Mouse (Mus musculus) heart, embryonic 14.5 days (tissue): ENCODE measurements around the gene Xylb. TPM values are rescaled to one million over a fixed set of nuclear protein-coding genes. Genes with fewer than 3 reads are reported as not detected.
A peak's percentile ranks its signal among the peaks of the same experiment; 100 is the strongest.

ENCODE experiments used
- ATAC-seq: fragments of 200-750 bp; cut with Nextera tagmentation; 2 replicates; pipeline ENCODE4 v1.8.0; 2017; ENCODE audit warnings: low read depth, moderate TSS enrichment; ENCODE audit not compliant: insufficient number of reproducible peaks, insufficient read depth, low FRiP score
- H3K27ac ChIP-seq, 2 experiments: fragments of 200-500 bp in 1 of 2; fragments of 300-500 bp in 1 of 2; sonication (generic) in 1 of 2; replicated peaks in 1 of 2; 2 replicates each; pipeline ENCODE4 v1.5.1; 2012 to 2014; ENCODE audit warnings: low read depth in 2 of 2, low read length in 2 of 2, control low read depth in 1 of 2, mild to moderate bottlenecking in 1 of 2, mixed read lengths in 1 of 2; ENCODE audit not compliant: control insufficient read depth in 1 of 2, insufficient read depth in 1 of 2
- H3K27me3 ChIP-seq: fragments of 300-500 bp; sonication (generic); 2 replicates; pipeline ENCODE4 v1.6.1; 2014; ENCODE audit warnings: mild to moderate bottlenecking, low read length, control low read depth; ENCODE audit not compliant: control insufficient read depth, insufficient read depth
- H3K36me3 ChIP-seq: fragments of 300-500 bp; sonication (generic); 2 replicates; pipeline ENCODE4 v1.6.1; 2014; ENCODE audit warnings: mild to moderate bottlenecking, control low read depth, low read length, mixed read lengths; ENCODE audit not compliant: control insufficient read depth, insufficient read depth
- H3K4me1 ChIP-seq, 2 experiments: fragments of 200-500 bp in 1 of 2; fragments of 300-500 bp in 1 of 2; sonication (generic) in 1 of 2; 2 replicates each; pipeline ENCODE4 v1.6.1; 2012 to 2014; ENCODE audit warnings: low read length in 2 of 2, control low read depth in 1 of 2, mixed read lengths in 1 of 2; ENCODE audit not compliant: control insufficient read depth in 2 of 2, insufficient read depth in 2 of 2
- H3K4me2 ChIP-seq: fragments of 300-500 bp; sonication (generic); 2 replicates; pipeline ENCODE4 v1.6.1; 2014; ENCODE audit warnings: mild to moderate bottlenecking, low read length
- H3K4me3 ChIP-seq, 2 experiments: fragments of 200-500 bp in 1 of 2; fragments of 300-500 bp in 1 of 2; sonication (generic) in 1 of 2; 2 replicates each; pipeline ENCODE4 v1.5.1; 2012 to 2014; ENCODE audit warnings: low read length in 2 of 2, mild to moderate bottlenecking in 2 of 2, control low read depth in 1 of 2, low read depth in 1 of 2, moderate library complexity in 1 of 2; ENCODE audit not compliant: control insufficient read depth in 1 of 2, insufficient read depth in 1 of 2
- H3K9ac ChIP-seq: fragments of 300-500 bp; sonication (generic); 2 replicates; pipeline ENCODE4 v1.6.1; 2014; ENCODE audit warnings: mild to moderate bottlenecking, low read length
- H3K9me3 ChIP-seq: fragments of 300-500 bp; sonication (generic); 2 replicates; pipeline ENCODE4 v1.6.1; 2016; ENCODE audit warnings: low read length, control low read depth; ENCODE audit not compliant: control insufficient read depth
- WGBS: fragments of 180-500 bp; shearing (Covaris S2); extraction: QIAGEN DNeasy Blood & Tissue Kit; methylation state at CpG from one replicate; pipeline ENCODE4 v1.1.7; 2014; 5-methylcytosine and 5-hydroxymethylcytosine counted together
- polyA plus RNA-seq: library from polyadenylated mRNA; unstranded; fragments of >200 nt; fragmentation: Nextera tagmentation; extraction: Ambion mirVana; gene quantifications from 2 replicates; pipeline ENCODE4 v1.2.1, GENCODE M21; 2014

Gene Xylb
- polyA plus RNA-seq, 1 experiment from 2014 or later, result 1.2 TPM

DNA sequence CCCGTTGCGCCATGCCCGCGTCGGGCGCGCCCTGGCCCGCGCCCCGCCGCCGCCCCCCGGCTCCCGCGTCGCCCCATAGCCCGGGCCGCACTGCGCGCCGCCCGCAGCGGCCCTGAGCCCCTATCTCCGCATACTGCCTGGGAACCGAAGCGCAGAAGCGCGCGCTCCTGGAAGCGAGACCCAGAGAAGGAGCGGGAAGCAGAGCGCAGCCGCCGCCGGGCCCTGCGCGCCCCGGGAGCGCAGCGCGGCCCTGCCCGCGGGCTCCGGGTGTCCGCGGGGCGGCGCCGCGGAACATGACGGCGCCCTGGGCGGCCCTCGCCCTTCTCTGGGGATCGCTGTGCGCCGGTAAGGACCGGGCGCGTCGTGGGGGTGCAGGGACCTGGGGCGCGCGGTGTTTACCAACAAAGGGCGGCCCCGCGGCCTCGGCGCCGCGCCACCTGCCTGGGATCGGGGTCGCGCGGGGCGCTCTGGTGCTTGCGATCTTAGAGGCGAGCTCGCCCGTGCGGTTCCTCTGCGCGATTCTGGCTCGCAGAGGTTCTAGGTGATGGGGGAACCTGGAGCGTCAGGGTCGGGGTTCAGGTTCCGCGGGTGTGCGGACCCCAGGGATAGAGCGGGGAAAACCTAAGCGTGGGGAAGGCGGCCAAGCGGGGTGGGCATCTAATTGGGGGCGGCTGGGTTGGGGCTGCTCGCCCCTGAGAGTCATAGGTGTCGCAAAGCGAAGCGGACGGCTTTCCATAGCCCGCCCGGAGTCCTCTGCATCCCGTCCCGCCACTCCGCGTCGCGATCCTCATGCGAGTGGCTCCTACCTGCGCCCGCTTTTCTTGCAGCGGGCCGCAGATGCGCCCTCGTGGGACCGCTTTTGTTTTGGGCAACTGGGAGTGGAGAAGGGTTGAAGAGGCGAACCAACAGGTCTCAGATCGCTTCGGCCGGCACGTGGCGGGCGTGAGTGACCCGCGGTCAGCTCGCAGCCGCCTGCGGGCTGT lies 45.4 kb downstream of the Xylb start:
- H3K4me2 ChIP-seq, result peak overlapping the region; percentile 99
- H3K9ac ChIP-seq, result peak overlapping the region; percentile 97
- H3K9me3 ChIP-seq, result no peaks in the 10 kb centered on the region
- under 1% methylated on average over 111 of the region's 127 CpGs for WGBS
- no peaks in the 10 kb centered on the region for H3K27me3 ChIP-seq
- H3K36me3 ChIP-seq, result no peaks in the 10 kb centered on the region
- H3K4me3 ChIP-seq, result peak overlapping the region; percentile 79 to 87
- H3K27ac ChIP-seq, result peak overlapping the region; percentile 94 to 98
- peak; percentile 27 for ATAC-seq
- peaks cover 5 to 16% of the 10 kb centered on the region in 2 experiments for H3K4me1 ChIP-seq

DNA sequence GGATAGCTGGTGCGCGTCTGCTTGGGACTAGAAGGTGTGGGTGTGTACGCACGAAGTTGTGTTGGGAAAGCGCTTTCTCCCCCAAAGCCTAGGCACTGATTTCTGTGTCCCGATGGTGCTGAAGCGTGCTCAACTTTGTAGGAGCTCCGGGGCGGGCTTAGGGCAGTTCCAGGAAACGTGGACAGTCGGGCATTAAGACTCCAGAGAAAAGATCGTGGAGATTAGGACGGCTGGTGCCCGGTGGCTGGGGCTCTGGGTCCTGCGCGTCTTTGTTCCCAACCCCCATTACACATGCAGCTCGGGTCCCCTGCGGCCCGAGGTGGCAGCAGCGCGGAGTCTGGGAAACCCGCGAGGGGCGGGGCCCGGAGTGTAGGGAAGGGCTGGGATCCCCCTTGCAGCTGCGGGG lies 46.1 kb downstream of the Xylb start:
- peak overlapping the region; percentile 97 for H3K9ac ChIP-seq
- no peaks in the 10 kb centered on the region for H3K36me3 ChIP-seq
- peak overlapping the region in 1 of 2 experiments; percentile 98; a peak in 1 of 4 replicates for H3K27ac ChIP-seq
- H3K4me3 ChIP-seq, result peak overlapping the region; percentile 79 to 87
- no peak for ATAC-seq
- under 1% methylated on average over 26 of the region's 26 CpGs for WGBS
- no peaks in the 10 kb centered on the region for H3K9me3 ChIP-seq
- H3K4me2 ChIP-seq, result peak overlapping the region; percentile 99
- peaks cover 8 to 22% of the 10 kb centered on the region in 2 experiments for H3K4me1 ChIP-seq
- no peaks in the 10 kb centered on the region for H3K27me3 ChIP-seq

DNA sequence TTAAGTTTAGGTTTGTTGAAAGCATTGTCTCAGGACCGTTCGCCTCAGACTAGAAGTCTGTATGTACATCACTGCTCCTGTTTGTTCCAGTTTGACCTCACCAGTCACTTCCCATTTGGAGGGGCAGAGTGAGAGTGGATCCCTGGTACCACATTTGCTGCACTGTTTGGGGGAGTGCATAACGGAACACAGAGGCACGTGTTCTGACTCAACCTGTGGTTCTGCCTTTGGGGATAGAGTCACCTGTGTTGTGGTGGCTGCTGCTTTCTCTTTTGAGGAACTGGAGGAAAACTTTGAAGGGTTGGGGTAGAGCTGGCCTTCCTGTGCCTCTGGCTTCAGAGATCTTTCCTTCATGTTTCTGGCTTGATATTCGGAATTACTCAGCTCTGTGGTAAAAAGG lies 46.9 kb downstream of the Xylb start:
- Histone ChIP-seq H3K4me1 (peaks cover 13 to 26% of the 10 kb centered on the region in 2 experiments), H3K36me3 (no peaks in the 10 kb centered on the region), H3K4me3 (peak overlapping the region in 1 of 2 experiments; percentile 87; a peak in 1 of 4 replicates), H3K27me3 (no peaks in the 10 kb centered on the region), H3K27ac (no peak overlapping the region), H3K9ac (peak overlapping the region; percentile 97; the same call in 1 of the 2 replicates), H3K4me2 (peak overlapping the region; percentile 99), H3K9me3 (no peaks in the 10 kb centered on the region)
- ATAC-seq, result no peak
- WGBS, result 72% methylated on average over 5 of the region's 5 CpGs

DNA sequence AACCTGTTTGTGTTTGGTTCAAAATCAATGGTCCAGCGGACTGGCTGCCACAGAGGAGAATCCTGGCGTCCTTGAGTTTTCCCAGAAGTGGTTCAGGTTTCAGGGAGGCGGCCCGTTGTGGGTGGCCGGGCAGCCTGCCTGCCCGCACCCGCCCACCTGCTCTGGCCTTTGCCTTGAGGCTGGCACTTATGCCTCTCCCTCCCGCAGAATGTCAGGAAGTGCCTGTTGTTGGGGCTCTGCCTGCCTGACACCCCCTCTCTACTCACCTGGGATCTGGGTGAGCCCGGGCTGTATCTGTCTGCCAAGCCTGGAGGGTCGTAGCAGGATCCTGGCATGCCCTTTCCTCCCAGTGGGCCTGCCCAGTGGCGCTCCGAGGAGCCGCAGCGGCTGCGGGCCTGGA lies 50.7 kb downstream of the Xylb start:
- no peak overlapping the region for H3K4me3 ChIP-seq
- H3K9ac ChIP-seq, result no peak overlapping the region
- H3K9me3 ChIP-seq, result peaks cover 5% of the 10 kb centered on the region
- no peak for ATAC-seq
- H3K27ac ChIP-seq, result no peak overlapping the region
- H3K36me3 ChIP-seq, result no peaks in the 10 kb centered on the region
- peaks cover 14 to 32% of the 10 kb centered on the region in 2 experiments for H3K4me1 ChIP-seq
- WGBS, result 76% methylated on average over 15 of the region's 15 CpGs
- H3K4me2 ChIP-seq, result no peak overlapping the region
- H3K27me3 ChIP-seq, result no peaks in the 10 kb centered on the region

DNA sequence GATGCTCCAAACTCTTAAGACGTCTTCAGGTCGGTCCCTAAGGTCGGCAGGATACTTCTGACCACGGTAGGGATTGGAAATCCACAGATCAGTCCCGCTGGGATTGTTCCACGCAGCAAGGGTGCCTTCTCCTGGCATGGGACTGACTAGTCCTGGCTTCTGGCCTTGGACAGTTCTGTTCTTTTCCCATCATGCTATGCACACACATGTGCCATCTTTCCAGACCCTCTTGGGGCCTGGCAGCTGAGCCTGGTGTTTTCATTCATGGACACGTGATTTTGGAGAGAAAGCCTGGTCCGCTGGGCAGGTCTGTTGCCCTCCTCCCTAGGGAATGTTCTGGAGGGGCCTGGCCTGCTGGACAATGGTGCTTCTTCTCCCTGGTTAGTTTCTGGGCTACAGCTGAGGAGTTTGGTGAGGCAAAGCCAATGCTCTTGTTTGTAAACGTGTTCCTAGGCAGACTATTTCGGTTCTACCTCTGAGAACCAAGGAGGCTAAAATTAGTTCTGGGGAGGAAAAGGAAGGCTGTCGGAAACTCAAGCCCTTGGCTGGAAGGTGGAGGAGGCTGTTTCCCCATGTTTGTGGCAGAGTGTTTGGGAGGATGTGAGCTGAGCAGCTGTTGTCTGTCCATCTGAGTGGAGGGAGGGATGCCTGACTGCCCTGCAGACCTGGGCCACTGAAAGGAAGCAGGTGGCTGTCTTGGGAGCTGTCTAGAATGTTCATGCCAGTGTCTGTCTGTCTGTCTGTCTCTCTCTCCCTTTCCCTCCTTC lies 51.9 kb downstream of the Xylb start:
- no peak for ATAC-seq
- Histone ChIP-seq H3K9ac (peak overlapping the region; percentile 22; the same call in 1 of the 2 replicates), H3K4me1 (peaks cover 12 to 25% of the 10 kb centered on the region in 2 experiments), H3K4me2 (no peak overlapping the region), H3K27me3 (no peaks in the 10 kb centered on the region), H3K4me3 (no peak overlapping the region), H3K9me3 (peaks cover 11% of the 10 kb centered on the region), H3K27ac (peak overlapping the region; percentile 26 to 32; a peak in 3 of 4 replicates), H3K36me3 (no peaks in the 10 kb centered on the region)
- WGBS, result 50% methylated on average over 11 of the region's 11 CpGs

DNA sequence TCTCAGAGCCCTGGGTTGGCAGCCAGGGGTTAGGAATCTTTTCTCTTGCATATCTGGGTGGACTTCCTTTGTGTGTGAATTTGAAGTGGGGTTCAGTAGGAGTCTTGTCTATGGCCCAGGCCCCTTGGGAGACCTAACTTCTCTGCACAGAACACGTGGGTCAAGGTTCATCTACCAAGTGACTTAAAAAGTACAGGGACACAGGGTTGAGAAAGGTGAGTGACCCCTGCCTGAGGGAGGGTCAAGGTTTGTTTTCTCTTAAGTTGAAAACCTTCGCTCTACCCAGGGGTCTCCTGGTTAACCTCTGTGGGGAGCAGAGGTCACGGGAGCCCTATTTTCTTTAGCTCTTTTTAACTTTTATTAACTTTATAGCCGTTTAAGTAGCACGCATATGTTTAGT lies 52.7 kb downstream of the Xylb start:
- H3K4me1 ChIP-seq, result peaks cover 11 to 24% of the 10 kb centered on the region in 2 experiments; a peak in 3 of 4 replicates
- H3K4me2 ChIP-seq, result no peak overlapping the region
- no peaks in the 10 kb centered on the region for H3K36me3 ChIP-seq
- no peak overlapping the region for H3K9ac ChIP-seq
- no peak for ATAC-seq
- H3K9me3 ChIP-seq, result peaks cover 11% of the 10 kb centered on the region
- H3K27me3 ChIP-seq, result no peaks in the 10 kb centered on the region
- no peak overlapping the region for H3K4me3 ChIP-seq
- WGBS, result 84% methylated on average over 5 of the region's 5 CpGs
- H3K27ac ChIP-seq, result no peak overlapping the region; a peak in 1 of 4 replicates

DNA sequence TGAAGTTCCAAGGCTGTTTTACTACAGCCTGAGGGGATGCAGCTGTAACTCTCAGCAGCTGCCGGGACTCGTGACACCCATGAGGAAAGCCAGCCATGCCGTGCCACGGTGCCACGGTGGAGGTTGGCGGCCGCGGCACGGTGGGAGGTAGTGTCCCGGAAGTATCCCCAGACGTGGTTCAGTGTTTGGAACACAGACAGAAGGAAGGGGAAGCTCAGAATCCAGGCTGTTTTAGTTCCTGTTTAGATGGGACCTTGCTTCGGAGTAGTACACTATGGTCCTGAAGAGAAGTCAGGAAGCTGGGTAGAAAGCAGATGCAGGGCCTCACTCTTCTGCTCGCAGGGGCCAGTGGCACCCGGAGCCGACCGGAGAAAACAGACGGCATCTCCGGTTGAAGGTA lies 60.8 kb downstream of the Xylb start:
- Histone ChIP-seq H3K4me2 (peak overlapping the region; percentile 44), H3K27me3 (no peaks in the 10 kb centered on the region), H3K4me3 (0 out of 4 replicates have a peak overlapping the region, but pooled peaks of 1 of the 2 experiments have one; percentile 2), H3K9ac (no peak overlapping the region), H3K4me1 (peaks cover 15 to 30% of the 10 kb centered on the region in 2 experiments), H3K36me3 (no peaks in the 10 kb centered on the region), H3K9me3 (peaks cover 5% of the 10 kb centered on the region), H3K27ac (no peak overlapping the region)
- ATAC-seq, result no peak
- 52% methylated on average over 18 of the region's 18 CpGs for WGBS
